Comparison of ENCODE assay signal across 15 mouse cellular contexts in genomic region chr16:87329986-87330385, GRCm38 (mm10).
"Had no signal": no experiment of that assay in that cellular context is flagged by ENCODE, and none has a peak within 500 bp of the region (broad histone marks: within the 10 kb centered on the region; RNA-seq: fewer than 3 reads in every experiment).

No protein-coding gene starts in this region.

- H3K4me1 ChIP-seq: lung, embryonic 15.5 days; megakaryocyte, embryonic 14.5 days; midbrain, embryonic 13.5 days; midbrain, embryonic 15.5 days; neural tube, embryonic 12.5 days had no signal

- H3K27me3 ChIP-seq: lung, embryonic 15.5 days; megakaryocyte, embryonic 14.5 days; midbrain, embryonic 13.5 days; midbrain, embryonic 15.5 days; neural tube, embryonic 12.5 days had no signal

- H3K36me3 ChIP-seq: lung, embryonic 15.5 days; midbrain, embryonic 13.5 days; midbrain, embryonic 15.5 days; neural tube, embryonic 12.5 days had no signal

- H3K4me3 ChIP-seq: lung, embryonic 15.5 days; megakaryocyte, embryonic 14.5 days; midbrain, embryonic 13.5 days; midbrain, embryonic 15.5 days; neural tube, embryonic 12.5 days had no signal

- H3K9me3 ChIP-seq: lung, embryonic 15.5 days; midbrain, embryonic 13.5 days; midbrain, embryonic 15.5 days; neural tube, embryonic 12.5 days had no signal

- DNase-seq: liver, postnatal 0 days; lung, adult 2 months; lung, postnatal 14 days; lung, postnatal 36 days; right cerebral cortex, postnatal 14 days; spleen, adult 18-20 months; thymus, adult 18-20 months; thymus, postnatal 14 days; thymus, postnatal 36 days had no signal

- H3K27ac ChIP-seq: lung, embryonic 15.5 days; macrophage; midbrain, embryonic 13.5 days; midbrain, embryonic 15.5 days; neural tube, embryonic 12.5 days had no signal
